Mouse (Mus musculus): Measurements from ENCODE around the gene Gm28048.

Gm28048 gene

DNA sequence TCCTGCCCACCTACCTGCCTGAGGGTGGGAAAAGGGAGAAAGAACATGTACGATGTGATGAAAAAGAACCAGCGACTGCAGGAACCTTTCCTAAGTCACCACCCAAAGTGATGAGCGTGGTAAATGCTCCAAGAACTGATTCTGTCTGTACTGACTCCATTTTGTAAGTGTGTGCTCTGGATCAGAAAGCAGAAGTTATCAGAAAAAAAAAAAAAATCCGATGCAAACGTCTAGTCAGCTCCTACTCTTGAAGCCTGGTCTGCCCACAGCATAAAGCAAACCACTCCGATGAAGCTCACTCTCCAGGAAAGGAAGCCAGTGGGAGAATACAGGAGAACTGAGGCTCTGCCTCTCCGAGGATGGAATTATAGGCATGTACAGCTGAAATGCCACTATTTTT lies 29.2 kb downstream of the Gm28048 start:
- WGBS = 81% methylated on average over 7 of the region's 7 CpGs

- 90% methylated on average over 6 of the region's 6 CpGs for WGBS
Measured at GRCm38 (mm10) chr11:22950131-22950530, 31.8 kb downstream of the Gm28048 start.

DNA sequence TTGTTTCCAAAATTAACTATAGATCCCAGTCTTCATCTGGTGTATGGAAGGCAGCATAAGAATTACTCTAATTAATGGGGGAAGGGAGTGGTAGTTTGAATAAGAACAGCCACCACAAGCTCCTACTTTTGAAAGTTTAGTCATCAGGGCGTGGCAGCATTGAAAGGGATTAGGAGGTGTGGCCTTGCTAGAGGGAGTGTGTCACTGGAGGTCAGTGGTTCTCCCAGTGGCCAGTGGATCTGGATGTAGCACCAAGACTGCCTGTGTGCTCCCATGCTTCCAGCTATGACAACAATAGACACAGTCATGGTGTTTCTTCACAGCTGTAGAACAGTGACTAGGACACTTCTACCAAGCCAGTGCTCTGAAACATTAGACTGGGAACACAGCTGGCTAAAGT lies 32.8 kb downstream of the Gm28048 start:
- WGBS = 100% methylated on average over 1 of the region's 1 CpGs

DNA sequence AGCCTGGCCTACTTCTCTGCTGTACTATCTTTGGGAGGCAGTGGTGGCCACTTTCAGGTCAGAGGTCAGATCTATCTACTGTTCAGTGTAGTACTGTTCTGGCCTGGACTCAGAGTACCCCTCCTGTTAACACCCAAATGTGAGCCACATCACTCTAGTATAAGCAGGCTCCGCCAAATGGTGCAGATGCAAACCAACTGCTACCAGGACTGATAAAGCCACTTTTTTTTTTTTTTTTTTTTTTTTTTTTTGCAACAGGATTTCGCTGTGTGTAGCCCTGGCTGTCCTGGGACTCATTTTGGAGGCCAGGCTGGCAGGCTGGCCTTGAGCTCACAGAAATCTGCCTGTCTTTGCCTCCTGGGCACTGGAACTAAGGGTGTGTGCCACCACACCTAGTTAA lies 42.9 kb downstream of the Gm28048 start:
- 91% methylated on average over 2 of the region's 2 CpGs for WGBS

DNA sequence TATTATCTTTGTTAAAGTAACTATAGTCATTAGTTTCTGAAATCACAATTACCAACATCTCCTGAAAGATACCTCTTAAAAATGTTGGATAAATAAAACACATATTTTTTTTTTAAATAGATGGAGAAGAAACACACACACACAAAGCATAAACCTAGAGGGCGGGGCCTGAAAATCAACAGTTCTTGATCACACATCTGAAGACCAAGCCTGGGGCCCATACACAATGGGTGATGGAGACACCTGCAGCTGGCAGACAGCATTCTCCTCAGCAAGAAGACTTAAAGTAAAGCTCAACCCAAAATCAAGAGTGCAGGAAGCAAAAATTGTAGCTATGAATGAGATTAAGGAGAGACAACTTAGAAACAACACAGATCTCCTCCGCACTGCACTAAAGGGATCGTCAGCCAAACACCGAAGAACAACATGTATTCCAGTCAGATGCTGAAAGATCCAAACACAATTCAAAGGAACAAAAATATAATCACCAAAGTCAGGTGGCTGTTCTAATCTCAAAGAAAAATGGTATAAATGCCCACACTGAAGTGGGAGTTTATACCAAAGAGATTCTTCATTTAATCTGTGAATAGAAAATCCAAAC lies 44.1 kb downstream of the Gm28048 start:
- WGBS = 79% methylated on average over 4 of the region's 4 CpGs

GRCm38 (mm10) chr11:22936446-22937125 lies 45.3 kb downstream of the Gm28048 start:
- 47% methylated on average over 5 of the region's 5 CpGs for WGBS

- WGBS = 94% methylated on average over 2 of the region's 2 CpGs
Measured at GRCm38 (mm10) chr11:22931320-22931905, 50.5 kb downstream of the Gm28048 start.

DNA sequence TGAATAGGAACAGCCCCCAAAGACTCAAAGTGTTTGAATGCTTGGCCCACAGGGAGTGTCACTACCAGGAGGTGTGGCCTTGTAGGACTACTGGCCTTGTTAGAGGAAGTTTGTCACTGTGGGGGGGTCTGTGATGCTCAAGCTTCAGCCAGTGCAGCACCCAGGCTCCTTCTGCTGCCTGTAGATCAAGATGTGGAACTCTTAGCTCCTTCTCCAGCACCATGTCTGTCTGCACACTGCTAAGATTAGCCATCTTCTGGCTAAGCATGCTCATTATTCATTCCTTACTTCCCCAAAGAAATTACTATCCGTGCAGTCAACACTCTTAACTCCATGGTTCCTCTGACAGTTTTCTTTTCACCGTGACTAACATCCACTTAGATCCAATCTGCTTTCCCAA lies 51.8 kb downstream of the Gm28048 start:
- WGBS = 48% methylated on average over 2 of the region's 2 CpGs

GRCm38 (mm10) chr11:22928586-22929169 lies 53.2 kb downstream of the Gm28048 start:
- WGBS = 65% methylated on average over 8 of the region's 8 CpGs

DNA sequence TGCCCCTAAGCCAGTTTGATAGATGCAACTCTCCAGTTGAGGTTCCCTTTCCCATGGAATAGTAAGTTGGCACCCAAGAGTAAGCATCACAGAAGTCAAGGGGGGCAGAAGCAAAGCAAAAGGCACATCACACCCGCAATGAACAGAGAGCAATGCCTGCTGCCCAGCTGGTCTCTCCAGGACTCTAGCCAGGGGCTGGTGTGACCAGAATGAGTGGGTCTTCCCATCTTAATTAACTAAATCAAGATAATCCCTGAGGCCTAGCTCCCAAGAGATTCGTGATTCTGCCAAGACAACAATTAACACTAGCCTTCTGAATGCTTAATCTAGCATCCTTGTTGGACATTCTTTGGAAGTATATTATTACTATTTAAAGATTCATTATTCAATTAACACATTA lies 58.3 kb downstream of the Gm28048 start:
- WGBS = 67% methylated on average over 2 of the region's 2 CpGs

DNA sequence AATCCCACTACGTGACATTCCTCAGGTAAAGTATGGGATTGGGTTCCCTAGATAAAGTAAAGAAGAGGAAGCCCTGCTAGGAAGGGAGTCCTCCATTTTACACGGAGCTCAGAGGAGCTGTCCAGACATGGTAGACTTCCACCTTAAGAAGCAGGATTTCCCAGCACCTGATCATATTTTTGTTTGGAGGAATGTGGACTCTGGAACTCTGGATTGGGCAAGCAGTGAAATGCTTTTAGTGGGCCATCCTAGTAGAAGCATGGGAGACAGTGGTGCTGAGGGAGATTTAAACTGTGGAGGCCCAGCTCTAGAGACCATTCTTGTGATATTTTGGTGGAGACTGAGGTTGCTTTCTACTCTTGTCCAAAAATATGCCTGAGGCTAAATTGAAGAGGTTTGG lies 59.3 kb downstream of the Gm28048 start:
- 94% methylated on average over 2 of the region's 2 CpGs for WGBS

GRCm38 (mm10) chr11:22919336-22919735 lies 62.6 kb downstream of the Gm28048 start:
- WGBS = 83% methylated on average over 2 of the region's 2 CpGs

DNA sequence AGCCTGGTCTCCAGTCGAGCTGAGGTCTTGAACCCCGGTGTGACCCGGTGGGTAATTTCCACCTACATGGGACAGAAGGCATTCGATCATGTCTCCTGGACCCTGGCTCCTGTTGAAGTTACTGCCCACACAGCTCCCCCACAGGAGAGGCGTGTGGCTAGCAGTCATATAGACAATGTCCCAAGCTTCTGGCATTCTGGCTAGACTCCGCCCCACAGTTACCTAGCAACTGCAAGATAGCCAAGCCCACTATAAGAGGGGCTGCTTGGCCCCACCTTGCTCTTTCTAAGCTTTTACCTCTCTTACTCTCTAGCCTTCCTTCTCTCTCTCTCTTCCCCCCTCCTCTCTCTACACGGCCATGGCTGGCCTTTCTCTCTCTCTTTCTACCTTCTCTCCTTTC lies 64.1 kb downstream of the Gm28048 start:
- 95% methylated on average over 7 of the region's 7 CpGs for WGBS

DNA sequence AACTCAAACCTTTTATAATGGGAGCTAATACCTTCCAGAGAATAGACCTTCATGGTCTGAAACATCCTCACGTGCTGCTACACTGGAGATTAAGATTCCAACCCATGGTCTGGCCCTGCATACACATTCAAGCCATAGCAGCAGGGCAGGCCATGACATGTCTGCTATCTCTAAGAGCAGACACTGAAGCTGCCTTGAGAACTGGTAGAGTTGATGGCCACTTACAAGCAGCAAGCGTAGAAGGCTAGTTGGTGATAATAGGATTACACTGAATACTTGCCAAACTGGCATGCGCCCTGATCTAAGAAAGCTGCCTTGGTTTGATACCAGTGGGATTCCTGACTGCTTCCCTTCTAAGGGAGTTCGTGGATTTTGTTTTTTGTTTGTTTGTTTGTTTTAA lies 68.1 kb downstream of the Gm28048 start:
- 85% methylated on average over 4 of the region's 4 CpGs for WGBS

DNA sequence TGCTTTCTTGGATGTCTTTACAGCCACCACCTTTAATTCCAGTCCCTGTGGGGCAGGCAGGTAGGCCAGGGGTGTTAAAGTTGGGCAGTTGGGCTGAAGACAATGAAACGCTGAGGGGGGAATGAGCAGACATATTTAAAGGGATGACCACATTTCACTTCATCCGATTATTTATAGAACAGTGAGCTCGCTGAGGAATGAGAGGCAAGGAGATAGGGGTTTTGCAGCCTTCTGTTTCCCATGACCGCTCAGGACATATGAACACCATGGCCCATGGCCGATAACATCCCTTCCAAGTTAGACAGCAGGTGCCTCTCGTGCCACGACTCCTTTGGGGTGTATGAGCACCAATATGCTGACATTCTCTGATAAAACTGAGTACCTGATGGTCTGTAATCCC lies 70.1 kb downstream of the Gm28048 start:
- 97% methylated on average over 7 of the region's 7 CpGs for WGBS

GRCm38 (mm10) chr11:22902923-22903322 lies 79.0 kb downstream of the Gm28048 start:
- WGBS = 82% methylated on average over 2 of the region's 2 CpGs

GRCm38 (mm10) chr11:22900041-22900440 lies 81.8 kb downstream of the Gm28048 start:
- 83% methylated on average over 3 of the region's 3 CpGs for WGBS

DNA sequence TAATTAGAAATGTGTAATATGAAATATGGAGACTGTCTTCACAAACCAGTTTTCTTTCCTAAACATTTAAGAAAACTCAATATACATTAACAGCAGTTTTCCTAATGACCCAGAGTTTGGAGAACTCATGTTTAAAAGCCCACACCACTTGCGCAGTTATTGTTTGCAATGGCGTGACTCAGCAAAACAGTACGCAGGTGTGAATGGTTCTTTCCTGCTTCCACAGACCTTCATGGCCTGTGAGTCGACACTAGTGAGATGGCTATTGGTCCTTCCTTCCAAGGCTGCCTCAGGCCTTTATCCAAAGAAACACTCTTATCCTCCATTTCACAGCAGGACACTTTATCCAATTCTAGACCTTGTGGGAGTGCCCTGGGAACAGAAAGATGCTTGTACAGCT lies 84.2 kb downstream of the Gm28048 start:
- WGBS = 94% methylated on average over 4 of the region's 4 CpGs

- WGBS = 91% methylated on average over 4 of the region's 4 CpGs
Measured at GRCm38 (mm10) chr11:22897127-22897526, 84.8 kb downstream of the Gm28048 start.

GRCm38 (mm10) chr11:22893075-22893474 lies 88.8 kb downstream of the Gm28048 start:
- 88% methylated on average over 3 of the region's 3 CpGs for WGBS

DNA sequence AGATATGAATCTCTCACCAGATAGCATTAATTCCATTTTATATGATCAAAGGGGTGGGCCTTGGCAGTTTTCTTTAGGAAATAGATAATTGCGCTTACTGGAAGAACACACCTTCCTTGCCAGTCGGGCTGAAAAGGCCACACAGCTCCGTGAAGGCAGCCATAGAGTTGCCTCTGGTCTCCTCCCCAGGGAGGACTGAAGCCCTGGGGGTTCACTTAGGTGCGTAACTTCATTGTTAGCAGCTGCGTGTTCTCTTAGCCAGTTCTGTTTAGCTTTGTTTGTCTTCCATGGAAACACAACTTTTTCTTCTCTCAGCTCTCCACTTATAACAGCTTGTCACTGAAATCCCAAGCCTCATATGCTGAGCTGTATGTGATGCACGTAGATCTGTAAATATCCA lies 89.4 kb downstream of the Gm28048 start:
- 85% methylated on average over 6 of the region's 6 CpGs for WGBS

- 92% methylated on average over 7 of the region's 7 CpGs for WGBS
Measured at GRCm38 (mm10) chr11:22891876-22892275, 90.0 kb downstream of the Gm28048 start.

DNA sequence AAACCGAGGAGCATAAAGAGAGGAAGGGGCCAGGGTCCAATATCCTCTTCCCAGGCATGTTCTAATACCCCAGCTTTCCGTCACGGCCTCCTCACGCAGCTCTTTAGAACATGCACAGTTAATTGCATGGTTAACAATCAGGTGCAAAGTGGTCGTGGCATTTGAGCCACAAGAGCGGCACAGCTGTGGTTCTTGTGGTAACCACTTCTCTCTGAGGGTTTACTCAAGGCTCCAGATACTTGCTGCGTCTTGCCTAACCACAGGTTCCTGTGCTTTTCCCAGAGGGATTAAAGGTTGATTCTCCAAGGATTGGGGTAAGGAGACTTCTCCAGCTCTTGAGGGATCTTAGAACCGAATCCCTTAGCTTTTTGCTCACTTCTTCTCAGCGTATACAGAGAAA lies 90.6 kb downstream of the Gm28048 start:
- 87% methylated on average over 9 of the region's 9 CpGs for WGBS
